Mouse (Mus musculus): ENCODE data around the gene Tram2.

GRCm38 (mm10) chr1:21025203-21025602 lies 53.8 kb downstream of the Tram2 start:
- TF ChIP-seq CTCF (IDR thresholded peaks at IDR 0.05; ENCODE audit: low read depth, low read length), result no peak
- TF ChIP-seq POLR2A (IDR thresholded peaks at IDR 0.05; ENCODE audit: borderline replicate concordance, low read depth, low read length), result no peak
